Mouse (Mus musculus) spleen, adult 2 months (tissue): ENCODE data around the gene Numb.

ENCODE experiments used
- CTCF ChIP-seq: fragments of 200-500 bp; IDR thresholded peaks from 2 replicates; pipeline ENCODE4 v1.5.1; 2011; ENCODE audit warnings: mild to moderate bottlenecking, inconsistent platforms; ENCODE audit not compliant: insufficient read depth, insufficient read length, insufficient replicate concordance; ENCODE audit errors: extremely low read depth
- POLR2A ChIP-seq: fragments of 200-500 bp; IDR thresholded peaks from 2 replicates; pipeline ENCODE4 v1.6.1; 2011; ENCODE audit warnings: low read depth, low read length, inconsistent platforms

DNA sequence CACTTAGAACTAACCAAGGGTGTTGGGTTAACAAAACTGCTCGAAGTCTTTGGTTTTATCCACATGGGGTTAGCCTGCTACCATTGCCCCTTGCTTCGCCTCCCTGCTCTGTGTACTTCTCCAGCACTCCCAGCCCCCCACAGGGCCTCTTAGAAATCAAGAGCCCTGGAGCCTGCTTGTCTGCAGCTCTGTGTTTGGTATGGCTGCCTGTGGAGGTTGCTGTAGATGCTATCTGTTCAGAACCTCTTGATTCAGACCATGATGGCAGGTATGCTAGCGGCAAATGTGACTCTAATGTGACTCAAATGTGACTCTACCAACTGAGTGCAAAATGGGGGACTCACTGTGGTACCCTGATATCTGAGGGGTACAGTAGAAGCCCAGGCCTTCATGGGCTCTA lies 2.6 kb upstream of the Numb start:
- TF ChIP-seq POLR2A (no peak), CTCF (no peak)
